Mouse (Mus musculus): ENCODE measurements around the gene Tekt5.

Gene Tekt5

DNA sequence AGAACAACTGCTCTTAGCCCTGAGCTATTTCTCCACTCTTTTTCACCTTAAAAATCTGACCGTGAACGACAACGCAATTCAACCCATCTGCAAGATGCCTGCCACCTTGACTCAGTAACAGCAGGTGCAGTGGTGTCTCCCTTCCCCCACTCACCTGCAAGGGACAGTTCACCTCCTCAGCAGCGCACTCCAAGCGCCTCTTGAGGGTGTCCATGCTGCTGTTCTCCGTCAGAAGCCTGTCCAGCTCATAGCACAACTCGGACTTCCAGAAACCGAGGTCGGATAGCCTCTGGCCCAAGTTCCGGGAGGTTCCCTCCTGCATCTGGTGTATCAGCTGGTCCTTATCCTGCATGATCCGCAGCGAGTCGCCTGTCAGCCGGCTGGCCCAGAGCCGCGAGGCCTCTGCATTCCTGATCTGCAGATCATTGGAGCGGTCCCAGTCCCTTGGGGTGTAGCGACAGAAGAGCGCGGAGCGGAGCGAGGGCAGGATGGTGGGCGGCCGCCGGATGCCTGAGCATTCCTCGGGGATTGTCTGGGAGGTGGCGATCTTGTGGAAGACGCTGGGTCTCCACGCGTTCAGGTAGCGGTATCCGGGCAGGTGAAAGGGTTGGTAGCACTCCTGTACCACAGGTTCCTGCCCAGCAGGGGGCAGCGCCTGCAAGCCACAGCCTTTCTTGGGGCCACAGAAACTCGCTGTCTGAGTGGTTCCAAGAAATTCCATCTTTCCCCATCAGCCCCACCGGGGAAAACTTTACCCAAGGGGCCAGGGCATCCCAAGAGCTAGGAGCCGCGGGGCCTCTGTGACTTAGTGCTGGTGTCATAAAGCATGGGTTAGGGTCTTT, at the start of gene Tekt5:
TSS of gene Tekt5 (minus strand) at position 792 of the 842 bp plus-strand sequence.
- DNase-seq (ENCODE audit: low spot score), result peak; percentile 35

GRCm38 (mm10) chr16:10443723-10444122, 48.4 kb upstream of the Tekt5 start:
- DNase-seq (ENCODE audit: low spot score), result no peak

DNA sequence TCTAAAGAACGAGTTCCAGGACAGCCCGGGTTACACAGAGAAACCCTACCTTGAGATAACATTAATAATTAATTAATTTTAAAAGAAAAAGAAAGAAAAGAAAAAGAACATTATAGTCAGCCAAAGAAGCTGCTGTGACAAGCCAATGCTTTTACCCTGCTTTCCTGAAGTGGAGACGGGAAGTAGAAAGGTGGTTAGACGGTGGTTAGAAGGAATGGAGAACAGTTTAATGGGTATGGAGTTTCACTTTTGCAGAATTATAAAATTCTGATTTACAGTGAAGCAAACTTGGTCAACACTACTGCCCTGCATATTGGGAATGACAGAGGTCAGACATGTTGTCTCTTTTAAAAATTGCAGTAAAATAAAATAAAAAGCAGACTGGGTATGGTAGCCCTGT, 46.5 kb upstream of the Tekt5 start:
- no peak for DNase-seq (ENCODE audit: low spot score)

GRCm38 (mm10) chr16:10441328-10441727, 46.0 kb upstream of the Tekt5 start:
- no peak for DNase-seq (ENCODE audit: low spot score)

- DNase-seq (ENCODE audit: low spot score), result no peak
Measured at GRCm38 (mm10) chr16:10438055-10438454, 42.8 kb upstream of the Tekt5 start.

DNA sequence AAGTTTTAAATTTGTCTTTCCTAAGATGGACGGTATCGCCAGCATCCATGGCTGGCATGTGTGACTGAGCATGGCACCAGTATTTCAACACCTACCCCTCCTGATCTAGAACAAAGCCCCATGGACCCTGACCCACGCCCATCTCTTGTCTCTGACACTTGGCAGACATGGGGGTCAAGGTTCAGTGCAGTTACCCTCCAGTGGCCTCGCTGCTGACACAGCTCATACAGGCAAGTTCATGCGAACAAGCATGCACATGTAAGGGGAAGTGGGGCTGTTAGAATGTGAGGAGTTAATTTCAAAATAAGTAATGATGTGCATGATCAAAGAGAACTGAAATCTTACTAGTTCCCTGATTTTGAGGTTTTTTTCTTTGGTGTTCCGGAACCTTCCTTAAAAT, 40.9 kb upstream of the Tekt5 start:
- no peak for DNase-seq (ENCODE audit: low spot score)

DNA sequence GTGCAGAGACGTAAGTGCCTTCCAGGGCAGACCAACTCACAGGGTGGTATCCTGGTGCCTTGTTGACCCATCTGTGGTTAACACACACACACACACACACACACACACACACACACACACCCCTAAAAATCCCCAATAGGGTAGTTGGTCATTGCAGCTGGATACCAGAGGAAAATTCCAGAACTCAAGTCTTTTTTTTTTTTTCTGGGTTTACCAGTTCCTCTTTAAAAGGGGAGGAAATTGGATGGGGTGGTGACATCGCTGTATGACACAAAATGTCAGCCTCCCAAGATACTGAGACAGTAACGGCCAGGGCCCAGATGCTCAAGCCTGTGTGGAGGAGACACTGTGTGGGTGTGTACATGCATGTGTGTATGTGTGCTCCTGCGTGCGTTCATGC, 38.1 kb upstream of the Tekt5 start:
- no peak for DNase-seq (ENCODE audit: low spot score)

DNA sequence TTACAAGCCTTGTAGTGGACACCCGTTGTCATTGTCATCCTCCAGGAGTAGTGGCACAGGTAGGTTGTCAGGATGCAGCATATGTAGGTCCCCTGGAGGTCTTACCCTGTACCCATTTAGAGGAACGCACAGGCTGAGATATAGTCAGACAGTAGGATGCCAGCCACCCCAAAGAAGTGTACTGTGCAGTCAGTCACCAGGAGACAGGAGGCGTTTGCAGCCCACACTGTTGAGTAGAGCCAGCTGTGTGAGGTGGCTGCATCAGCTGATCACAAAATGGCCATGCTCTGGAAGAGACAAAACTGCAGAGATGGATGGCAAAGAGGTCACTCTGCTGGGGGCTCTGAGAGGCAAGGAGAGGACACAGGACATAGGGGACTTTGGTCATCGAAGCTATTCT, 37.1 kb upstream of the Tekt5 start:
- no peak for DNase-seq (ENCODE audit: low spot score)

DNA sequence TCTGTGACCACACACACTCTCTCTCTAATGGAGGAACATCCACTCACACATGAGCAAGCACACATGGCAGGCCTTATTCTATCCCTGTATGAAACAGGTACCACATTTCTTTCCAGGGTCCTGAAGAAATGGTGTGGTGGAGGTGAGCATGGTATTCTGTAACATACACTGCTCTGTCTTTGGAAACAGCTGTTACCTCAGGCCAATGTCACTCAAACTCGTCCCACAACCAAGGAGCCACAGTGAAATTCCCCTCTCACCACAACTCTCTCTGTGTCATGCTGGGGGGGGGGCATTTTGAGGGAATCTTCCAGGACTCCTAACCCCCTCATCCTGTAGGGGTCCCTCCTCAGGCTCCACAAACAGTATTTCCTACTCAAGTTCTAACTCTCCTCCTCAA, 36.6 kb upstream of the Tekt5 start:
- no peak for DNase-seq (ENCODE audit: low spot score)

GRCm38 (mm10) chr16:10420447-10421054, 25.3 kb upstream of the Tekt5 start:
- DNase-seq (ENCODE audit: low spot score), result no peak

DNA sequence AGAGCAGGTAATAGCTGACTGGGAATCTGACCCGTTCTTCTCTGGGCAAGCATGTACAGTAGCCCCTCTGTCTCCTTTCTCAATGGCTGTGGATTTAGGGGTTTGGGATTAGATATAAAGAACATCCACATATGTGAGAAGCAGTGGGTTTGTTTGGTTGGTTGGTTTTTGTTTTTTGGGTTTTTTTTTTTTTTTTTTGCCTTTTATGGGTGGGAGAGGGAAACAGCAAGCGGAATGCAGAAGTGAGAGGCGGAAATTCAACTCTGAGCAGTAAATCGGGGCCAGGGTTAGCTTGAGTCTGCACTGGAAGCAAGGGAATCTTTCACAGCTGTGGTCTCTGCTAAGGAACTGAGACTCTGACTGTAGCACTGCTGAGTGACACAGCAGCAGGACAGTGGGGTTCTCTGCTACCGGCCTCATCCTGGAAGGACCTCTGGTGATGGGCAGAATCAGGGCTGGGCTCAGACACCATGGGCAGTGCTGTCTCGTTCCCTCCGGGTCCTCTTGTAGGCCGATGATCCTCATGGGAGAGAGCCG, 22.5 kb upstream of the Tekt5 start:
- no peak for DNase-seq (ENCODE audit: low spot score)

DNA sequence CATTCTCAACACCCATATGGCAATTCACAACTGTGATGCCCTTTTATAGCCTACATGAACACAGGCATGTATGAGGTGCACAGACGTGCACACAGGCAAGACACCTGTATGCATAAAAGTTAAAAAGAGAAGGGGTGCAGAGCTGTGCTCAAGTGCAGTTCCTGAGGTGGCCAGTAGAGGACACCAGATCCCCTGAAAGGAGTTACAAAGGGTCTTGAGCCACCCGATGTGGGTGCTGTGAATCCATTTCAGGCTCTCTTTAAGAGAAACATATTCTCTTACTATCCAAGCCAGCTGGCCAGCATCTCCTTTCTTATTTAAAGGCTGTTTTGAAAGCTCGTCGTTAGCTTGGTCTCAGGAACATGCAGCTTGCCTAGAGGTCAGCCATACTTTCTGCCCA, 21.6 kb upstream of the Tekt5 start:
- DNase-seq (ENCODE audit: low spot score), result no peak

- no peak for DNase-seq (ENCODE audit: low spot score)
Measured at GRCm38 (mm10) chr16:10415976-10416375, 20.7 kb upstream of the Tekt5 start.

- DNase-seq (ENCODE audit: low spot score), result peak; percentile 92
Measured at GRCm38 (mm10) chr16:10411764-10412746, 16.8 kb upstream of the Tekt5 start, which contains the start of gene Nubp1. Gene Nubp1, plus strand, starts transcription at chr16:10411948.

DNA sequence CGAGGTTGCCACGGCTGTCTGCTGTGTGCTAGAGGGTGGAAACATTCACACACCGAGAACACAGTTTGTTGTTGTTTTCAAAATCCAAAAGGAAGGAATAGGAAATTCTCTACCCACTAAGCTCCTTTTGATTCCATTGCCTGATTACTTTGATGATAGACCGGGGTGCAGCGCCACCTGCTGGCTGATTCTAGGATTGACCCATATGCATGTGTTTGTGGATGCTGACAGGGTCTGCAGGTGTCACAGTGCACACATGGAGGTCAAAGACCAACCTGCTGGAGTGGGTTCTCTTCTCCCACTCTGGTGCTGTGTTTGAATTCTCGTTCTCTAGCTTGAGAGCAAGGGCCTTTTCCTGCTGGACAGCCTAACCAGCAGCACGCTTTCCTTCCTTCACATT, 3.9 kb upstream of the Tekt5 start:
- peak; percentile 46 for DNase-seq (ENCODE audit: low spot score)

DNA sequence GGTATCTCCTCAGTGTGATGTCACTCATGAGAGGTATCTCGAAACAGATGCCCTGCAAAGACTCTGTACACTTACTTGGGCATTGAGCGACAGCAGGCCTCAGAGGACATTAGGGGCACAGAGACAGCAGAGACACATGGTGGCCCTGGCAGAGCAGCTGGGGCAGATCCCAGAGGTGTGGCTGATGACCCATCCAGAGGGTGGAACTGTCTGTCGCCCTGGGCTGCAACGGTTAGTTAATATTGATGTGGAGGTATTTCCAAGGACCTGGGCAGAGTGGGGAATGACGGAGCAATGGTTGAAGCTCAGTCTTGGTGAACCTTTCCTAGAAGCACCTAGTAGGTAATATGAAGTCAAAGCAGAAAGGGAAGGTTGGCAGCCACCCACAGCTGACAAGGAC, 3.5 kb upstream of the Tekt5 start:
- DNase-seq (ENCODE audit: low spot score), result no peak

- no peak for DNase-seq (ENCODE audit: low spot score)
Measured at GRCm38 (mm10) chr16:10392587-10392986, 2.7 kb downstream of the Tekt5 start.

DNA sequence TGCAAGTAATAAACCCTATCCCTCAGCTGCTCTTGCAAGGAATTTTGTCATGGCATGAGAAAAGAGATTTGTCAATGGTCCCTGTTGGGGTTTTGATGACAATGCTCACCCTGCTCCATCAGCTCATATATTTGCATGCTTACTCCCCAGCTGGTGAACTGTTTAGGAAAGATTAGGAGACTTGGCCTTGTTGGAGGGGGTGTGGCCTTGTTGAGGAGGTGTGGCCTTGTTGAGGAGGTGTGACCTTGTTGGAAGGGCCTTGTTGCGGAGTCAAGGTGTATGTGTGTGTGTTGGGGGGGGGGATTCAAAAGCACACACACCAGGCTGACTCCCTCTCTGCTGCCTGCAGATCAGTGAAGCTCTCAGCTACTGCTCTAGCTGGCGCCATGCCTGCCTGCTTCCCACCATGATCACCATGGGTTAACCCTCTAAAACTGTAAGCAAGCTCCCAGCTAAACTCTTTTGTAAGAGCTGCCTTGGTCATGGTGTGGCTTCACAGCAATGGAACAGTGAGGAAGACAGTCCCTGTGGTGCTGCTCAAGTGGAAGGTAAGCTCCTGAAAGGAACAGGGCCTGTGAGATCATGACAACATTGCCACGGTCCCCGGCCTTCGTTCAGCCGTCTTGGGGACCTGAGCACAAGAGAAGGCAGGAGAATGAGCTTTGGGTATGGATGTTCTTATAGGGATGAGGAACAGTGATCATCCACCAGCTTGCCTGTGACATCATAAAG, 6.5 kb downstream of the Tekt5 start:
- DNase-seq (ENCODE audit: low spot score), result no peak

DNA sequence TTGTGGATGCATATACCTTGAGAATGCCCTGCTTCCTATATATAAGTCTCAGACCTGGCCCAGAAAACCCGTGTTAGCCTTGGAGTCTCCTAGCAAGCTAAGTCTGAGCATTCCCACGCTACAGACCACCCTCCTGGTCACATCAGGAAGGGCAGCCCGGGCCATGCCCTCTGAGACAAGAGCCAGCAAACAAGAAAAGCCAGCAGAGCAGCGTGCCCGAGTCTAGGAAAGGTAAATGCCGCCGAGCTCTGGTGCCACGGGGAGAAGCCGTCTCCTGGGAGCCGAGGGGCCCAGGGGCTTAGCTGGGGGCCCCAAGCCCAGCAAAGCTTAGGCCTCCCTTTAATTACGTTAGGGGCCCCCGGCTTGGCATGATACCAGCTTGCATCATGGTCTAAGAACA, 10.0 kb downstream of the Tekt5 start:
- no peak for DNase-seq (ENCODE audit: low spot score)

DNA sequence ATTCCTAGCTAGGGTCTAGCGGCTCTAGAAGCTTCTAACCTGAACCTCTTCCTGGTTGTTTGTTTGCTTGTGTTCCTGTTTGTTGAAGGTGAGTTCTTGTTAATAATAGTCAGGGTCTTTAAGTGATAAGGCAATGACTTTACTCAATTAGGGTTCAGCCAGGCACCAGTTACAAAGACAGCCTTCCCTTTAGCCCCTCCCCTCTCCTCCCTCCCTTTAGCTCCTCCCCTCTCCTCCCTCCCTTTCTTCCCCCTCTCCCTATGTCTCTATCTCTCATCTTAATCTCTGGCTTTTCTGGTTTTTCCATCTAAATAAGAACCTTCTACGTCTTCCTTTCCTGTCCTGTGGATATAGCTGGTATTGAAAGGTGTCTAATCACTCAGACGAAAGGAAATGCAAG, 10.7 kb downstream of the Tekt5 start:
- DNase-seq (ENCODE audit: low spot score), result no peak

GRCm38 (mm10) chr16:10384060-10384497, 11.2 kb downstream of the Tekt5 start:
- DNase-seq (ENCODE audit: low spot score), result no peak

All from testis, postnatal 14 days (tissue).